Mouse (Mus musculus) liver, embryonic 13.5 days (tissue): ENCODE results near the gene Zc3h12a. TPM values are rescaled to one million over a fixed set of nuclear protein-coding genes. Genes with fewer than 3 reads are reported as not detected.

Experiments
- ATAC-seq: fragments of 200-750 bp; cut with Nextera tagmentation; 2 replicates; pipeline ENCODE4 v1.8.0; 2017; ENCODE audit warnings: low read depth, mild to moderate bottlenecking, moderate number of reproducible peaks, moderate library complexity
- DNase-seq: peaks from one replicate; pipeline ENCODE4 v3.0.0; 2022
- H3K27ac ChIP-seq: fragments of 300-500 bp; sonication (generic); 2 replicates; pipeline ENCODE4 v1.5.1; 2015; ENCODE audit warnings: moderate library complexity, mild to moderate bottlenecking, inconsistent platforms
- H3K27me3 ChIP-seq: fragments of 300-500 bp; sonication (generic); 2 replicates; pipeline ENCODE4 v1.6.1; 2015; ENCODE audit warnings: mild to moderate bottlenecking, inconsistent platforms
- H3K36me3 ChIP-seq: fragments of 300-500 bp; sonication (generic); 2 replicates; pipeline ENCODE4 v1.6.1; 2015; ENCODE audit warnings: mild to moderate bottlenecking, inconsistent platforms
- H3K4me1 ChIP-seq: fragments of 300-500 bp; sonication (generic); replicated peaks from 2 replicates; pipeline ENCODE4 v1.6.1; 2015; ENCODE audit warnings: inconsistent platforms
- H3K4me2 ChIP-seq: fragments of 300-500 bp; sonication (generic); 2 replicates; pipeline ENCODE4 v1.6.1; 2015; ENCODE audit warnings: inconsistent platforms, mild to moderate bottlenecking, moderate library complexity
- H3K4me3 ChIP-seq: fragments of 300-500 bp; sonication (generic); replicated peaks from 2 replicates; pipeline ENCODE4 v1.5.1; 2015; ENCODE audit warnings: mild to moderate bottlenecking, inconsistent platforms
- H3K9ac ChIP-seq: fragments of 300-500 bp; sonication (generic); 2 replicates; pipeline ENCODE4 v1.6.1; 2015; ENCODE audit warnings: mild to moderate bottlenecking, inconsistent platforms
- H3K9me3 ChIP-seq: fragments of 300-500 bp; sonication (generic); replicated peaks from 2 replicates; pipeline ENCODE4 v1.6.1; 2016; ENCODE audit warnings: inconsistent platforms
- WGBS: fragments of 180-500 bp; shearing (Covaris S2); methylation state at CpG from one replicate; pipeline ENCODE4 v1.1.7; 2015; ENCODE audit not compliant: insufficient replicate concordance; 5-methylcytosine and 5-hydroxymethylcytosine counted together
- polyA plus RNA-seq: library from polyadenylated mRNA; unstranded; fragments of >200 nt; fragmentation: Nextera tagmentation; extraction: Ambion mirVana; gene quantifications from 2 replicates; pipeline ENCODE4 v1.2.1, GENCODE M21; 2015

Gene Zc3h12a
- polyA plus RNA-seq, 1 experiment from 2014 or later = 0.36 TPM

GRCm38 (mm10) chr4:125115081-125115480 lies 12.6 kb downstream of the Zc3h12a start:
- Histone ChIP-seq H3K9me3 (no peaks in the 10 kb centered on the region), H3K4me3 (no peak overlapping the region), H3K9ac (no peak overlapping the region), H3K27ac (peak overlapping the region; percentile 29; the same call in 1 of the 2 replicates), H3K36me3 (peaks cover 15% of the 10 kb centered on the region), H3K4me1 (peaks cover 37% of the 10 kb centered on the region), H3K27me3 (no peaks in the 10 kb centered on the region), H3K4me2 (no peak overlapping the region)
- WGBS = 52% methylated on average over 4 of the region's 4 CpGs
- ATAC-seq (no peak), DNase-seq (no peak)

DNA sequence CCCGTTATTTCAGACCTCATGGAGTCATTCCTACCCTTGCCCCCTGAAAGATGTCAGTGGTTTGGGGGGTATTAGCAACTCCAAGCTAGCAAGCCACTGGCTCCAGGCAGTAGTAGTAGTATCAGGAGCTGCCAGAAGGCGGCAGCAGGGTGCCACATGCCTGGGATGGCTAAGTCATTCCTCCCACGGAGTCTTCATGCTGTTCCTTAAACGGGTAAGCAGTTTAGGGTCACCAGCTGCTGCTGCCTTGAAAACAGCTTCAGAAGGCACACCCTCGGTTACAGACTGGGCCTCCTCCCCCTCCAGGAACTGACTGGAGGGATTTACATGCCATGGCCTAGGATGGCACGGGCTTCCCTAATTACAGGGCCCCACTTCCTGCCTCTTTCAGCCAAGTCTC lies 13.0 kb downstream of the Zc3h12a start:
- H3K27me3 ChIP-seq = no peaks in the 10 kb centered on the region
- H3K36me3 ChIP-seq = peaks cover 16% of the 10 kb centered on the region
- H3K4me1 ChIP-seq = peaks cover 37% of the 10 kb centered on the region
- WGBS = 9% methylated on average over 6 of the region's 6 CpGs
- peak overlapping the region; percentile 29; the same call in 1 of the 2 replicates for H3K27ac ChIP-seq
- H3K4me2 ChIP-seq = no peak overlapping the region
- no peak overlapping the region for H3K4me3 ChIP-seq
- peak; percentile 56 for DNase-seq
- 0 out of 2 replicates have a peak, but pooled peaks have one; percentile 10 for ATAC-seq
- no peak overlapping the region for H3K9ac ChIP-seq
- H3K9me3 ChIP-seq = no peaks in the 10 kb centered on the region

GRCm38 (mm10) chr4:125105354-125105753 lies 22.3 kb downstream of the Zc3h12a start:
- ATAC-seq = no peak
- Histone ChIP-seq H3K4me2 (no peak overlapping the region), H3K4me1 (no peaks in the 10 kb centered on the region), H3K27ac (no peak overlapping the region), H3K27me3 (no peaks in the 10 kb centered on the region), H3K4me3 (no peak overlapping the region), H3K36me3 (peaks cover 44% of the 10 kb centered on the region), H3K9me3 (no peaks in the 10 kb centered on the region), H3K9ac (no peak overlapping the region)
- 85% methylated on average over 9 of the region's 9 CpGs for WGBS
- no peak for DNase-seq

- Histone ChIP-seq H3K4me3 (no peak overlapping the region), H3K36me3 (peaks cover 29% of the 10 kb centered on the region), H3K9ac (no peak overlapping the region), H3K27me3 (no peaks in the 10 kb centered on the region), H3K4me1 (no peaks in the 10 kb centered on the region), H3K4me2 (no peak overlapping the region), H3K27ac (no peak overlapping the region), H3K9me3 (no peaks in the 10 kb centered on the region)
- no peak for DNase-seq
- WGBS = 80% methylated on average over 13 of the region's 13 CpGs
- ATAC-seq = no peak
Observed at GRCm38 (mm10) chr4:125101334-125101733, 26.3 kb downstream of the Zc3h12a start.

DNA sequence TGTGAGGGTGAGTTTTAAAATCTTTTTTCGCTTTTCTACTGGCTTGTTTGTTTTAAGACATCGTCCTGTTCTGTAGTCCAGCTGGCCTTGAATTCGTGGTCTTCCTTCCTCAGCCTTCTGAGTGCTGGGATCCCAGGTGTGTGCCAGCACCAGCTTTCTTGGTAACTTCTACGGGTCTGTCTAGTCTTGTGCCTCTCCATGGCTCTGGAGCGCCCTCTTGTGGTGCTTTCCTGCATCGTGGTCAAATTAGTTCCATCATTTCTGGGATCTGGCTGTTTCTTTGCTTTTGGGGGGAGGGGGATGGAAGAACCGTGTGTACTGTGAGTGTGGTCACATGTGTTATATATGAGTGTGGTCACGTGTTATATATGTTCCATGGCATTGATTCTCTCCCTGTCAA lies 28.2 kb downstream of the Zc3h12a start:
- H3K4me2 ChIP-seq = no peak overlapping the region
- H3K9me3 ChIP-seq = no peaks in the 10 kb centered on the region
- peak; percentile 64 for ATAC-seq
- no peak overlapping the region for H3K9ac ChIP-seq
- H3K4me3 ChIP-seq = no peak overlapping the region
- 10% methylated on average over 8 of the region's 8 CpGs for WGBS
- DNase-seq = peak; percentile 63
- H3K27ac ChIP-seq = no peak overlapping the region
- no peaks in the 10 kb centered on the region for H3K4me1 ChIP-seq
- H3K27me3 ChIP-seq = no peaks in the 10 kb centered on the region
- peaks cover 20% of the 10 kb centered on the region for H3K36me3 ChIP-seq

- Histone ChIP-seq H3K9ac (no peak overlapping the region), H3K4me1 (no peaks in the 10 kb centered on the region), H3K27ac (no peak overlapping the region), H3K4me2 (no peak overlapping the region), H3K27me3 (no peaks in the 10 kb centered on the region), H3K9me3 (no peaks in the 10 kb centered on the region), H3K36me3 (peaks cover 16% of the 10 kb centered on the region), H3K4me3 (no peak overlapping the region)
- 65% methylated on average over 4 of the region's 4 CpGs for WGBS
- DNase-seq (no peak), ATAC-seq (no peak)
Observed at GRCm38 (mm10) chr4:125097412-125097811, 30.2 kb downstream of the Zc3h12a start.

GRCm38 (mm10) chr4:125096066-125096465 lies 31.6 kb downstream of the Zc3h12a start:
- Histone ChIP-seq H3K4me1 (no peaks in the 10 kb centered on the region), H3K36me3 (peaks cover 24% of the 10 kb centered on the region), H3K9ac (no peak overlapping the region), H3K27me3 (no peaks in the 10 kb centered on the region), H3K27ac (no peak overlapping the region), H3K4me3 (no peak overlapping the region), H3K9me3 (no peaks in the 10 kb centered on the region), H3K4me2 (no peak overlapping the region)
- DNase-seq = no peak
- WGBS = 84% methylated on average over 5 of the region's 5 CpGs
- no peak for ATAC-seq

DNA sequence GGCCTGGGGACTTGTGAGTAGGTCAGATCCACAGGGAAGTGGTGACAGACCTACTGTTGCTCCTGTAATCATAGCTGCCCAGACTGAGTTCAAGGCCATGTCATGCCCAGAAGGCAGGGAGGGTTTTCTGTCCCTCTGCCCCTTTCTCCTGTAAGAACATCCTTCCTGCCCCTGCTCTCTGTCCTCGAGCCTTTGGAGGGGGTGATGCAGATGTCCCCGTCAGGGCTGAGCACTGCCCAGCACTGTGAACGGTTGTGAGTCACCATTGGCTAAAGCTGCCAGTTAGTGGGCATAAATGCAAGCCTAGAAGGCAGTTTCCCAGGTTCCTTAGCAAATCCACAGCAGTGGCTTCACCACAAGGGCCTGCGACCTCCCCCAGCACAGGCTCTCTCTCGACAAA lies 34.6 kb downstream of the Zc3h12a start:
- Histone ChIP-seq H3K9ac (no peak overlapping the region), H3K4me1 (no peaks in the 10 kb centered on the region), H3K27me3 (no peaks in the 10 kb centered on the region), H3K9me3 (no peaks in the 10 kb centered on the region), H3K27ac (no peak overlapping the region), H3K4me3 (no peak overlapping the region), H3K36me3 (peaks cover 54% of the 10 kb centered on the region), H3K4me2 (no peak overlapping the region)
- ATAC-seq (no peak), DNase-seq (no peak)
- 79% methylated on average over 5 of the region's 5 CpGs for WGBS

- Histone ChIP-seq H3K27me3 (no peaks in the 10 kb centered on the region), H3K36me3 (peaks cover 50% of the 10 kb centered on the region), H3K4me3 (peak overlapping the region; percentile 81), H3K27ac (peak overlapping the region; percentile 93), H3K9me3 (no peaks in the 10 kb centered on the region), H3K4me2 (peak overlapping the region; percentile 93), H3K4me1 (peaks cover 27% of the 10 kb centered on the region), H3K9ac (peak overlapping the region; percentile 88)
- ATAC-seq = peak; percentile 95
- WGBS = under 1% methylated on average over 45 of the region's 45 CpGs
- DNase-seq = peak; percentile 77
Observed at GRCm38 (mm10) chr4:125085346-125085841, 42.2 kb downstream of the Zc3h12a start.

DNA sequence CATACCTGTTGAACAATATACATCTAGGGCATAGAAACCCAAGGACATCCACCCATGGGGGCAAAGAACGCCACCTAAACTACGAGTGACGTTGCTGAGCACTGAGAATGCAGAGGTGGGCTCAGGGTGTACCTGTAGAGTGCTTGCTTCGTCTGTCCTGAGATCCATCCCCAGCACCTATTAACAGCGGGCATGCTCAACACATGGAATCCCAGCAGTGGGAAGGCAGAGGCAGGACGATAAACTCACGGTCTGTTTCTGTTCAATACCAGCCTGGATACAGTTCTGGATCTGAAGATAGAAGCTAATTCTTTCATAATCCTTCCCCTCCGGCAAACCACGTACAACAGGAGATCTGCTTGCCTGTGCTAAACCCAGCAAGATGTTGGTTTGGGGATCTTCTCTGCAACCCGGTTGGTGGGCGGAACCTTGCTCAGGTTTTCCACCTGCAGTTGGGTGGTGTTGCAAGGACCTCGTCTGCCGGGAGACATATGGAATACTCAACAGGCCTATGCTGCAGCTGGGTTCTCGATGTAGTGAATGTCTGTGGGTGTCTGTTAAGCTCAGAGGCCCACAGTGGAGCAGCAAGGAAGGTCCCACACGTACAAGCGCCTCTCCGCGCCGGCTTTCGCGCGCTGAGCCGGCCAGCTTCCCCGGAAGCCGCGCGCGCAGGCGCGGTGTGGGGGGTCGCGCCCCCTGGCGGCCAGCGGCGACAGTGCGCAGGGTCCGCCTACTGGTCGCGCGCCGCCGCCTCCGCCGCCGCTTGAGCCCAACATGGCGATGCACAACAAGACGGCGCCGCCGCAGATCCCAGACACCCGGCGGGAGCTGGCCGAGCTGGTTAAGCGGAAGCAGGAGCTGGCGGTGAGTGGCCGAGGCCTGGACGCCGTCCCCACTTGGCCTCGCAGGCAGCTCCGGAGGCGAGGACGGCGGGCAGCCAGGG lies 43.0 kb downstream of the Zc3h12a start, which contains the start of gene Meaf6:
TSS of gene Meaf6 (plus strand) at position 732 of the 943 bp plus-strand sequence.
- 1% methylated on average over 57 of the region's 63 CpGs for WGBS

DNA sequence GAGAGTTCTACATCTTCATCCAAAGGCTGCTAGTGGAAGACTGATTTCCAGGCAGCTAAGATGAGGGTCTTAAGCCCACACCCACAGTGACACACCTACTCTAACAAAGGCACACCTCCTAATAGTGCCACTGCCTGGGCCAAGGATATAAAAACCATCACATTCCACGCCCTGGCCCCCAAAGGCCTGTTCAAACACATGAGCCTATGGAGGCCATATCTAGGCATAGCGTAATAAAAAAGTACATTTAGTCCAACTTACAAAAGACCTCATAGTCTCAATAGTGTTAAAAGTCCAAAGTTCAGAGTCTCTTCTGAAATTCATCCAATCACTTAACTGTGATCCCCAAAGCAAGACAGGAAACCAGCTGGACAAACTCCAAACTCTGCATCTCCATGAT lies 48.9 kb downstream of the Zc3h12a start:
- H3K4me1 ChIP-seq = peaks cover 9% of the 10 kb centered on the region
- no peak overlapping the region for H3K4me2 ChIP-seq
- no peaks in the 10 kb centered on the region for H3K9me3 ChIP-seq
- H3K27me3 ChIP-seq = no peaks in the 10 kb centered on the region
- DNase-seq = no peak
- peaks cover 53% of the 10 kb centered on the region for H3K36me3 ChIP-seq
- no peak for ATAC-seq
- 84% methylated on average over 2 of the region's 2 CpGs for WGBS
- no peak overlapping the region for H3K4me3 ChIP-seq
- H3K9ac ChIP-seq = no peak overlapping the region
- no peak overlapping the region for H3K27ac ChIP-seq

More for the DNA sequence above, 43.0 kb downstream of the Zc3h12a start, which contains the start of gene Meaf6:
- Histone ChIP-seq H3K27me3 (no peaks in the 10 kb centered on the region), H3K27ac (peak within 1 kb of the TSS; percentile 93), H3K36me3 (peaks cover 43% of the 10 kb centered on the region), H3K4me3 (peak within 1 kb of the TSS; percentile 81), H3K4me2 (peak within 1 kb of the TSS; percentile 93), H3K9me3 (no peaks in the 10 kb centered on the region), H3K9ac (peak within 1 kb of the TSS; percentile 88), H3K4me1 (peaks cover 27% of the 10 kb centered on the region)
- ATAC-seq (peak; percentile 90), DNase-seq (peak; percentile 86)
